In genomic region chr7:45334605-45335004, GRCm38 (mm10) we compare ENCODE assay signal across 11 mouse cellular contexts. TPM values are rescaled to one million over a fixed set of nuclear protein-coding genes. Genes with fewer than 3 reads are reported as not detected.
DNase-seq lines count a peak whose midpoint lies in the region; ATAC-seq and TF ChIP-seq lines count a peak whose summit lies in the region.
"Had no signal": no experiment of that assay in that cellular context is flagged by ENCODE, and none has a peak within 500 bp of the region (broad histone marks: within the 10 kb centered on the region; RNA-seq: fewer than 3 reads in every experiment).

No protein-coding gene starts in this region.

- H3K36me3 ChIP-seq in kidney, postnatal 0 days (ENCODE audit: insufficient read depth, low read length) = no peaks in the 10 kb centered on the region
- peaks cover 6% of the 10 kb centered on the region; the same call in 1 of the 2 replicates for H3K36me3 ChIP-seq in heart, embryonic 12.5 days
- H3K36me3 ChIP-seq in limb, embryonic 14.5 days (ENCODE audit: control insufficient read depth, insufficient read depth, low read length) = no peaks in the 10 kb centered on the region

- no peak for TF ChIP-seq POLR2A in limb, embryonic 14.5 days (IDR thresholded peaks at IDR 0.05; ENCODE audit: borderline replicate concordance, extremely low read depth, insufficient read depth, insufficient read length)

- intact Hi-C loops in gastrocnemius, adult 2 months (cut with DNase I) = no loop called here
- intact Hi-C loops in left cerebral cortex, postnatal 25 days (cut with DNase I) = no loop called here

- peak; percentile 34 for DNase-seq in kidney, postnatal 0 days (ENCODE audit: low spot score)
- no peak for DNase-seq in kidney, postnatal 25 days
- DNase-seq in gastrocnemius, adult 2 months = peak; percentile 87
- DNase-seq in limb, embryonic 14.5 days (ENCODE audit: low spot score) = peak; percentile 49
- DNase-seq in left cerebral cortex, postnatal 25 days (ENCODE audit: low spot score in 2 of 2) = no peak
- DNase-seq: kidney, postnatal 10 days; right cerebral cortex, postnatal 4 days had no signal

- no peaks in the 10 kb centered on the region for H3K27me3 ChIP-seq in kidney, postnatal 0 days (ENCODE audit: insufficient read depth, low read length)
- 0 out of 2 replicates have a peak, but pooled peaks cover 4% of the 10 kb centered on the region for H3K27me3 ChIP-seq in heart, embryonic 12.5 days (replicated peaks)
- no peaks in the 10 kb centered on the region for H3K27me3 ChIP-seq in limb, embryonic 14.5 days (ENCODE audit: control insufficient read depth, insufficient read depth, low read length)

- peak overlapping the region; percentile 15; the same call in 1 of the 2 replicates for H3K27ac ChIP-seq in kidney, postnatal 0 days
- H3K27ac ChIP-seq in gastrocnemius, adult 2 months = peak overlapping the region; percentile 99
- peak overlapping the region; percentile 95 for H3K27ac ChIP-seq in heart, embryonic 12.5 days (ENCODE audit: poor library complexity, severe bottlenecking)
- 0 out of 2 replicates have a peak overlapping the region, but pooled peaks have one; percentile 2 for H3K27ac ChIP-seq in limb, embryonic 14.5 days (replicated peaks; ENCODE audit: low read depth, low read length)

- 0 out of 2 replicates have a peak overlapping the region, but pooled peaks have one; percentile 85 for H3K4me2 ChIP-seq in kidney, postnatal 0 days (ENCODE audit: low read length)
- peak overlapping the region; percentile 78 for H3K4me2 ChIP-seq in heart, embryonic 12.5 days
- H3K4me2 ChIP-seq in limb, embryonic 14.5 days (replicated peaks; ENCODE audit: low read depth, low read length, severe bottlenecking) = no peak overlapping the region

- H3K9me3 ChIP-seq in kidney, postnatal 0 days (replicated peaks; ENCODE audit: low read length) = no peaks in the 10 kb centered on the region
- 0 out of 2 replicates have a peak, but pooled peaks cover 3% of the 10 kb centered on the region for H3K9me3 ChIP-seq in heart, embryonic 12.5 days (replicated peaks)
- no peaks in the 10 kb centered on the region for H3K9me3 ChIP-seq in limb, embryonic 14.5 days (ENCODE audit: control insufficient read depth, low read length)

- WGBS in kidney, postnatal 0 days = 23% methylated on average over 3 of the region's 3 CpGs
- WGBS in heart, embryonic 12.5 days = 13% methylated on average over 3 of the region's 3 CpGs
- WGBS in limb, embryonic 14.5 days = 27% methylated on average over 3 of the region's 3 CpGs

- no peak for TF ChIP-seq CTCF in kidney, postnatal 0 days (IDR thresholded peaks at IDR 0.05; ENCODE audit: low read depth)
- TF ChIP-seq CTCF in gastrocnemius, adult 2 months (IDR thresholded peaks at IDR 0.05) = no peak

- no peak overlapping the region for H3K4me3 ChIP-seq in kidney, postnatal 0 days (replicated peaks; ENCODE audit: low read depth, low read length)
- peak overlapping the region; percentile 90 for H3K4me3 ChIP-seq in gastrocnemius, adult 2 months
- H3K4me3 ChIP-seq in heart, embryonic 12.5 days = peak overlapping the region; percentile 26
- no peak overlapping the region for H3K4me3 ChIP-seq in limb, embryonic 14.5 days (replicated peaks; ENCODE audit: low read length)

- no peak for ATAC-seq in kidney, postnatal 0 days (replicated peaks; ENCODE audit: low FRiP score, low read depth)
- ATAC-seq in heart, embryonic 12.5 days (ENCODE audit: insufficient number of reproducible peaks, low FRiP score) = peak; percentile 15; the same call in 1 of the 2 replicates
- ATAC-seq in limb, embryonic 14.5 days (ENCODE audit: low FRiP score, low read depth) = peak; percentile 21; the same call in 1 of the 2 replicates
- ATAC-seq in megakaryocyte progenitor cell, adult 5-6 weeks (replicated peaks; ENCODE audit: poor library complexity) = no peak

- peaks cover 21% of the 10 kb centered on the region for H3K4me1 ChIP-seq in kidney, postnatal 0 days (replicated peaks; ENCODE audit: insufficient read depth, low read length)
- peaks cover 73% of the 10 kb centered on the region for H3K4me1 ChIP-seq in heart, embryonic 12.5 days (replicated peaks)
- peaks cover 37% of the 10 kb centered on the region for H3K4me1 ChIP-seq in limb, embryonic 14.5 days (ENCODE audit: control insufficient read depth, insufficient read depth, low read length)

- H3K9ac ChIP-seq in kidney, postnatal 0 days (ENCODE audit: low read depth, low read length) = no peak overlapping the region
- peak overlapping the region; percentile 85; the same call in 1 of the 2 replicates for H3K9ac ChIP-seq in heart, embryonic 12.5 days
- no peak overlapping the region for H3K9ac ChIP-seq in limb, embryonic 14.5 days (ENCODE audit: low read depth, low read length, severe bottlenecking)

RNA-seq across cellular contexts. Expression of gene Hrc, which starts 0.5 kb away (rescaled TPM):
- 0.75 and 1.1 TPM in 2 replicates for polyA plus RNA-seq in kidney, postnatal 0 days (2015; fragmentation: Nextera tagmentation; extraction: Ambion mirVana)
- 1,000 to 10,000 TPM in 1 of 2 experiments, 100 to 1,000 TPM in 1; 818 to 1,018 TPM for total RNA-seq in gastrocnemius, adult 2 months (2021)
- polyA plus RNA-seq in heart, embryonic 12.5 days (2016; fragmentation: Nextera tagmentation; extraction: Ambion mirVana) = 25.5 and 26.9 TPM in 2 replicates
- polyA plus RNA-seq in limb, embryonic 14.5 days (2012; rRNA removed) = 9.5 and 17.9 TPM in 2 replicates
- polyA plus RNA-seq in limb, embryonic 14.5 days (2014; fragmentation: Nextera tagmentation; extraction: Ambion mirVana) = 4.1 and 5.9 TPM in 2 replicates
- total RNA-seq in megakaryocyte progenitor cell, adult 5-6 weeks (2015) = not detected in 2 replicates
- not detected in 2 replicates for total RNA-seq in megakaryocyte progenitor cell, adult 5-6 weeks (2017)
- under 1 TPM; 0.23 to 0.94 TPM for total RNA-seq in left cerebral cortex, postnatal 25 days (2021)
- total RNA-seq: neutrophil, adult 5-6 weeks had no signal

RNA-seq across cellular contexts. Expression of gene Trpm4, which starts 1.0 kb away (rescaled TPM):
- polyA plus RNA-seq in kidney, postnatal 0 days (2015; fragmentation: Nextera tagmentation; extraction: Ambion mirVana) = 14.4 and 15.9 TPM in 2 replicates
- total RNA-seq in gastrocnemius, adult 2 months (2021) = 10 to 100 TPM; 33.9 to 34.7 TPM
- polyA plus RNA-seq in heart, embryonic 12.5 days (2016; fragmentation: Nextera tagmentation; extraction: Ambion mirVana) = 15.2 and 15.4 TPM in 2 replicates
- polyA plus RNA-seq in limb, embryonic 14.5 days (2012; rRNA removed) = 42.6 and 46.1 TPM in 2 replicates
- 15.8 TPM in 2 replicates for polyA plus RNA-seq in limb, embryonic 14.5 days (2014; fragmentation: Nextera tagmentation; extraction: Ambion mirVana)
- 1.0 and 1.8 TPM in 2 replicates for total RNA-seq in megakaryocyte progenitor cell, adult 5-6 weeks (2015)
- total RNA-seq in megakaryocyte progenitor cell, adult 5-6 weeks (2017) = 1.2 and 1.4 TPM in 2 replicates
- 10 to 100 TPM; 13.2 to 24.9 TPM for total RNA-seq in left cerebral cortex, postnatal 25 days (2021)

RNA-seq across cellular contexts. Expression of gene Ppfia3, which starts 32.2 kb away (rescaled TPM):
- 4.3 and 5.4 TPM in 2 replicates for polyA plus RNA-seq in kidney, postnatal 0 days (2015; fragmentation: Nextera tagmentation; extraction: Ambion mirVana)
- total RNA-seq in gastrocnemius, adult 2 months (2021) = under 1 TPM; 0.08 to 0.10 TPM
- polyA plus RNA-seq in heart, embryonic 12.5 days (2016; fragmentation: Nextera tagmentation; extraction: Ambion mirVana) = 2.6 and 3.3 TPM in 2 replicates
- polyA plus RNA-seq in limb, embryonic 14.5 days (2012; rRNA removed) = 12.3 and 13.8 TPM in 2 replicates
- polyA plus RNA-seq in limb, embryonic 14.5 days (2014; fragmentation: Nextera tagmentation; extraction: Ambion mirVana) = 8.4 and 9.0 TPM in 2 replicates
- total RNA-seq in megakaryocyte progenitor cell, adult 5-6 weeks (2015) = not detected in 2 replicates
- not detected in 2 replicates for total RNA-seq in megakaryocyte progenitor cell, adult 5-6 weeks (2017)
- total RNA-seq in left cerebral cortex, postnatal 25 days (2021) = 100 to 1,000 TPM; 151 to 152 TPM
- total RNA-seq: neutrophil, adult 5-6 weeks had no signal

RNA-seq across cellular contexts. Expression of gene Lin7b, which starts 35.8 kb away (rescaled TPM):
- polyA plus RNA-seq in kidney, postnatal 0 days (2015; fragmentation: Nextera tagmentation; extraction: Ambion mirVana) = 1.2 and 1.6 TPM in 2 replicates
- total RNA-seq in gastrocnemius, adult 2 months (2021) = not detected
- polyA plus RNA-seq in heart, embryonic 12.5 days (2016; fragmentation: Nextera tagmentation; extraction: Ambion mirVana) = 0.82 and 1.1 TPM in 2 replicates
- 4.1 and 4.7 TPM in 2 replicates for polyA plus RNA-seq in limb, embryonic 14.5 days (2012; rRNA removed)
- 1.7 and 2.2 TPM in 2 replicates for polyA plus RNA-seq in limb, embryonic 14.5 days (2014; fragmentation: Nextera tagmentation; extraction: Ambion mirVana)
- not detected in 2 replicates for total RNA-seq in megakaryocyte progenitor cell, adult 5-6 weeks (2015)
- not detected in 2 replicates for total RNA-seq in megakaryocyte progenitor cell, adult 5-6 weeks (2017)
- 100 to 1,000 TPM; 170 to 176 TPM for total RNA-seq in left cerebral cortex, postnatal 25 days (2021)

RNA-seq across cellular contexts. Expression of gene Slc6a21, which starts 57.3 kb away (rescaled TPM):
- polyA plus RNA-seq in kidney, postnatal 0 days (2015; fragmentation: Nextera tagmentation; extraction: Ambion mirVana) = not detected in 2 replicates
- not detected for total RNA-seq in gastrocnemius, adult 2 months (2021)
- not detected in 2 replicates for polyA plus RNA-seq in heart, embryonic 12.5 days (2016; fragmentation: Nextera tagmentation; extraction: Ambion mirVana)
- polyA plus RNA-seq in limb, embryonic 14.5 days (2012; rRNA removed) = not detected in 2 replicates
- polyA plus RNA-seq in limb, embryonic 14.5 days (2014; fragmentation: Nextera tagmentation; extraction: Ambion mirVana) = not detected in 2 replicates
- 0.10 TPM in 1 of 2 replicates, not detected in the other for total RNA-seq in megakaryocyte progenitor cell, adult 5-6 weeks (2015)
- not detected in 2 replicates for total RNA-seq in megakaryocyte progenitor cell, adult 5-6 weeks (2017)
- total RNA-seq in left cerebral cortex, postnatal 25 days (2021) = under 1 TPM in 1 of 2 experiments, not detected in 1; 0.23 TPM
- total RNA-seq: neutrophil, adult 5-6 weeks had no signal
- polyA plus RNA-seq: limb, embryonic 11.5 days had no signal

Comparison
In these comparisons a context has a peak if more than half of its experiments do, and no peak if none do; other contexts are left out.
1. DNase-seq: peak in kidney, postnatal 0 days (single experiment), gastrocnemius, adult 2 months (single experiment) and limb, embryonic 14.5 days (single experiment); none in kidney, postnatal 25 days (0 of 2) and left cerebral cortex, postnatal 25 days (0 of 2).
2. ATAC-seq: peak in heart, embryonic 12.5 days (single experiment) and limb, embryonic 14.5 days (single experiment); none in kidney, postnatal 0 days (single experiment) and megakaryocyte progenitor cell, adult 5-6 weeks (single experiment).
3. H3K27ac ChIP-seq: peak in every context shown above with its lines; median percentile 99 in gastrocnemius, adult 2 months; 95 in heart, embryonic 12.5 days; 15 in kidney, postnatal 0 days; 2 in limb, embryonic 14.5 days.
4. H3K4me3 ChIP-seq: peak in gastrocnemius, adult 2 months (single experiment) and heart, embryonic 12.5 days (single experiment); none in kidney, postnatal 0 days (single experiment) and limb, embryonic 14.5 days (single experiment).
5. RNA of gene Hrc, which starts 0.5 kb away (total RNA-seq): 818 to 1,018 TPM in gastrocnemius, adult 2 months; 0.23 to 0.94 TPM in left cerebral cortex, postnatal 25 days and not detected in megakaryocyte progenitor cell, adult 5-6 weeks; every median in the first group is over 100 times any median in the second.
6. RNA of gene Trpm4, which starts 1.0 kb away (total RNA-seq): 33.9 to 34.7 TPM in gastrocnemius, adult 2 months and 13.2 to 24.9 TPM in left cerebral cortex, postnatal 25 days; 1.0 to 1.8 TPM in megakaryocyte progenitor cell, adult 5-6 weeks; every median in the first group is over 4 times any median in the second.
7. RNA of gene Ppfia3, which starts 32.2 kb away (total RNA-seq): 151 to 152 TPM in left cerebral cortex, postnatal 25 days; 0.08 to 0.10 TPM in gastrocnemius, adult 2 months and not detected in megakaryocyte progenitor cell, adult 5-6 weeks; every median in the first group is over 100 times any median in the second.